Mouse (Mus musculus): Measurements from ENCODE around the gene Tmem217. TPM values are rescaled to one million over a fixed set of nuclear protein-coding genes. Genes with fewer than 3 reads are reported as not detected.

The Tmem217 gene
- total and polyA plus RNA-seq, 2 experiments from 2014 or later: 0.23 TPM; not detected in 1

DNA sequence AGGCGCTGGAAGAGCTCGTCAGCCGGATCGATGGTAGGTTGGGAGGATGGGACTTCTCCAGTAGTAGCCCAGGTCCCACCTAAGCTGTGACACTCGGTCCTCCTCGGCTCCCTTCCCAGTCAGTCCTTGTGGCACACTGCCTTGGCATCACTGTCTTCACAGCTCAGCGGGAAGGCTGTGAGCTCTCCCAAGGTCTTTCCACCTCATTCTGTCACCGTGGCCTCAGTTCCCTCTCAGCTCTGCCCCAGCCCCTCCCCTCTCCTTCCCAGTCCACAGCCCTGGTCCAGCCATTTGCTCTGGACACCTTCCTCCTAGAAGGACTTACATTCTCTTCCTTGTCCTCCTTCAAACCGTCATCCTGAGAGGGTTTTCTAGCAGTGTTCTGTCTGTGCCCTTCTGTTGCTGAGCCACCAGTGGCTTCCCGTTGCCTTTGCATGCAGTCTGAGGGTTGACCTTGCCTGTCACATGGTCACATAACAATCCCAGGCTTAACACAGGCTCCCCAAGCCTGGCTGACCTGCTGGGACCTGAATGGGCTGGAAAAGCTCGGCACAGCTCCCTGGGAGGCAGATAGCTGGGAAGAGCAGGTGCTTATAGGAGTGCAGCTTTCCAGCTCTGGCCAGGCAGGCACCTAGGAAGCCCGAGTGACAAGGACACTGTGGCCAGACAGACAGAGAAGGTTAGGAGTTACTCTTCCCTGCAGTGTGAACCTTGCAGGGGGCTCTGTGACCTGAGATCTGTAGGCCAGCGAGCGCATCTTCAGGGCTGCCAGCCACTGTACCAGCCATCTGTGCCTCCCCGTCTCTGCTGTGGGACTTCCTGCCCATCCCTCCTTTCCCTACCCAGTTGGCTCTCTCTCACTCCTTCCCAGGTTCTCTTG, 43.9 kb upstream of the Tmem217 start:
- no peak overlapping the region for H3K27ac ChIP-seq (ENCODE audit: low read depth)
- H3K9me3 ChIP-seq (replicated peaks; ENCODE audit: control insufficient read depth, low read length): no peaks in the 10 kb centered on the region
- H3K27me3 ChIP-seq (ENCODE audit: control insufficient read depth, insufficient read depth, low read length): no peaks in the 10 kb centered on the region
- TF ChIP-seq EP300 (IDR thresholded peaks at IDR 0.05; ENCODE audit: low read depth) (no peak), CTCF (IDR thresholded peaks at IDR 0.05; ENCODE audit: low read depth) (no peak)
- no peak overlapping the region for H3K4me3 ChIP-seq (ENCODE audit: low read depth, low read length)
- peaks cover 44% of the 10 kb centered on the region for H3K36me3 ChIP-seq (replicated peaks; ENCODE audit: control insufficient read depth, insufficient read depth, low read length)
- H3K4me1 ChIP-seq (ENCODE audit: control insufficient read depth, insufficient read depth): peaks cover 6% of the 10 kb centered on the region; the same call in 1 of the 2 replicates
- DNase-seq (ENCODE audit: low spot score) (no peak), ATAC-seq (ENCODE audit: insufficient read depth, low read depth) (peak; percentile 62; the same call in 1 of the 2 replicates)
- no peak overlapping the region for H3K9ac ChIP-seq (replicated peaks; ENCODE audit: low read depth, low read length)
- no peak overlapping the region for H3K4me2 ChIP-seq (ENCODE audit: low read depth, low read length)
- WGBS: 73% methylated on average over 15 of the region's 15 CpGs

- no peak for TF ChIP-seq CTCF (IDR thresholded peaks at IDR 0.05; ENCODE audit: low read depth)
- TF ChIP-seq EP300 (IDR thresholded peaks at IDR 0.05; ENCODE audit: low read depth): no peak
- DNase-seq (ENCODE audit: low spot score) (no peak), ATAC-seq (ENCODE audit: insufficient read depth, low read depth) (no peak)
- Histone ChIP-seq H3K27me3 (ENCODE audit: control insufficient read depth, insufficient read depth, low read length) (no peaks in the 10 kb centered on the region), H3K4me2 (ENCODE audit: low read depth, low read length) (no peak overlapping the region), H3K4me1 (ENCODE audit: control insufficient read depth, insufficient read depth) (peaks cover 6% of the 10 kb centered on the region; the same call in 1 of the 2 replicates), H3K27ac (ENCODE audit: low read depth) (no peak overlapping the region), H3K9me3 (replicated peaks; ENCODE audit: control insufficient read depth, low read length) (no peaks in the 10 kb centered on the region), H3K9ac (replicated peaks; ENCODE audit: low read depth, low read length) (no peak overlapping the region), H3K36me3 (replicated peaks; ENCODE audit: control insufficient read depth, insufficient read depth, low read length) (peaks cover 16% of the 10 kb centered on the region), H3K4me3 (ENCODE audit: low read depth, low read length) (no peak overlapping the region)
- WGBS: 68% methylated on average over 11 of the region's 11 CpGs
Observed at GRCm38 (mm10) chr17:29589221-29589898, 37.2 kb upstream of the Tmem217 start.

GRCm38 (mm10) chr17:29586921-29587320, 34.7 kb upstream of the Tmem217 start:
- DNase-seq (ENCODE audit: low spot score) (no peak), ATAC-seq (ENCODE audit: insufficient read depth, low read depth) (no peak)
- TF ChIP-seq CTCF (IDR thresholded peaks at IDR 0.05; ENCODE audit: low read depth) (no peak), EP300 (IDR thresholded peaks at IDR 0.05; ENCODE audit: low read depth) (no peak)
- Histone ChIP-seq H3K4me3 (ENCODE audit: low read depth, low read length) (no peak overlapping the region), H3K27ac (ENCODE audit: low read depth) (no peak overlapping the region), H3K36me3 (replicated peaks; ENCODE audit: control insufficient read depth, insufficient read depth, low read length) (peaks cover 33% of the 10 kb centered on the region), H3K9ac (replicated peaks; ENCODE audit: low read depth, low read length) (no peak overlapping the region), H3K9me3 (replicated peaks; ENCODE audit: control insufficient read depth, low read length) (no peaks in the 10 kb centered on the region), H3K27me3 (ENCODE audit: control insufficient read depth, insufficient read depth, low read length) (no peaks in the 10 kb centered on the region), H3K4me2 (ENCODE audit: low read depth, low read length) (no peak overlapping the region), H3K4me1 (ENCODE audit: control insufficient read depth, insufficient read depth) (no peaks in the 10 kb centered on the region)
- WGBS: 85% methylated on average over 9 of the region's 9 CpGs

DNA sequence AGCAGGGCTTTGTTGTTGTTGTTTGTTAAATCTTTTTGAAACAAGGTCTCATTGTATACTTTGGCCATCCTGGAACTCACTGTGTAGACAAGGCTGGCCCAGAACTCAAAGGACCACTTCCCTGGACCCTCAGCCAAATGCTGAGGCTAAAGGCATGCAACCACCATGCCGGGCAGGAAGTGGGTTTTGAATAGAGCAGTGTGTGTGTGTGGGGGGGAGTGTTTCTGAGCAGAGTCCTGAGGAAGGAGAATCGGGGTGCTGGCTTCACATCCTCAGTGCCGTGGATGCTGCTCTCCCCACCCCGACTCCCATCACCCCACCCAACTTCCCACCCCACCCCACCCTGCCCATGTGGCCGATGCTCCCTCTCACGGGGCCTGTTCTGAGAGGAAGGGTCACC, 33.3 kb upstream of the Tmem217 start:
- Histone ChIP-seq H3K27me3 (ENCODE audit: control insufficient read depth, insufficient read depth, low read length) (no peaks in the 10 kb centered on the region), H3K4me3 (ENCODE audit: low read depth, low read length) (no peak overlapping the region), H3K4me1 (ENCODE audit: control insufficient read depth, insufficient read depth) (no peaks in the 10 kb centered on the region), H3K9me3 (replicated peaks; ENCODE audit: control insufficient read depth, low read length) (no peaks in the 10 kb centered on the region), H3K27ac (ENCODE audit: low read depth) (no peak overlapping the region), H3K9ac (replicated peaks; ENCODE audit: low read depth, low read length) (no peak overlapping the region), H3K4me2 (ENCODE audit: low read depth, low read length) (no peak overlapping the region), H3K36me3 (replicated peaks; ENCODE audit: control insufficient read depth, insufficient read depth, low read length) (peaks cover 45% of the 10 kb centered on the region)
- DNase-seq (ENCODE audit: low spot score): no peak
- TF ChIP-seq CTCF (IDR thresholded peaks at IDR 0.05; ENCODE audit: low read depth): no peak
- TF ChIP-seq EP300 (IDR thresholded peaks at IDR 0.05; ENCODE audit: low read depth): no peak
- ATAC-seq (ENCODE audit: insufficient read depth, low read depth): no peak
- WGBS: 77% methylated on average over 6 of the region's 6 CpGs

DNA sequence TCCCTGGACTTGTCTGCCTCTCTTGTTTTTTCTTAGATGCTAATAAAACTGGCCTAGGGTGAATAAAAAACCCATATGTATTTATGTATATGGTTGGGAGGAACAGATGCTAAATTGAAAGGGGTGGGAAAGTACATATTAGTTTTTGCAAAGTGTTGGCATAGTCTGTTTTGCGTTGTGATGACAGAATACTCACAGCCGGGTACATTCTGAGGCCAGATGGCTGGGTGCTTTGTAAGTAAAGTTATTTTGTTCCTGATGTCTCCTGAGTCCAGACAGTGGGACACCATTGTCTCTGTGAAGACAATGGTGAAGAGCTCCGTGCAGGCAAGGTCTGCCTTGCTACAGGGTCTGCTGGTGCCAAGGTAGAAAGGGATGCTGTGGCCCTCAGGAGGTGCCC, 32.6 kb upstream of the Tmem217 start:
- no peaks in the 10 kb centered on the region for H3K4me1 ChIP-seq (ENCODE audit: control insufficient read depth, insufficient read depth)
- H3K27me3 ChIP-seq (ENCODE audit: control insufficient read depth, insufficient read depth, low read length): no peaks in the 10 kb centered on the region
- 81% methylated on average over 3 of the region's 3 CpGs for WGBS
- no peak overlapping the region for H3K4me3 ChIP-seq (ENCODE audit: low read depth, low read length)
- H3K9ac ChIP-seq (replicated peaks; ENCODE audit: low read depth, low read length): no peak overlapping the region
- DNase-seq (ENCODE audit: low spot score): no peak
- no peak overlapping the region for H3K4me2 ChIP-seq (ENCODE audit: low read depth, low read length)
- peaks cover 52% of the 10 kb centered on the region for H3K36me3 ChIP-seq (replicated peaks; ENCODE audit: control insufficient read depth, insufficient read depth, low read length)
- H3K9me3 ChIP-seq (replicated peaks; ENCODE audit: control insufficient read depth, low read length): no peaks in the 10 kb centered on the region
- H3K27ac ChIP-seq (ENCODE audit: low read depth): no peak overlapping the region
- no peak for ATAC-seq (ENCODE audit: insufficient read depth, low read depth)
- TF ChIP-seq EP300 (IDR thresholded peaks at IDR 0.05; ENCODE audit: low read depth) (no peak), CTCF (IDR thresholded peaks at IDR 0.05; ENCODE audit: low read depth) (no peak)

Measured in heart, postnatal 0 days (tissue).